Mouse (Mus musculus) megakaryocyte-erythroid progenitor cell, adult 5-6 weeks (primary cell): ENCODE measurements around the gene Acsf3. TPM values are rescaled to one million over a fixed set of nuclear protein-coding genes. Genes with fewer than 3 reads are reported as not detected.

ENCODE experiments used
- ATAC-seq: replicated peaks from 2 replicates; pipeline ENCODE4 v1.8.0; 2016; ENCODE audit warnings: mild to moderate bottlenecking, inconsistent platforms; ENCODE audit not compliant: severe bottlenecking, poor library complexity, low FRiP score, low TSS enrichment
- total RNA-seq, 2 experiments: library from RNA; stranded (forward) in 1 of 2; stranded (reverse) in 1 of 2; fragments of 200-1000, 215-1000 nt in 1 of 2; fragments of >200 nt in 1 of 2; fragmentation: Nextera tagmentation in 1 of 2; gene quantifications; 2 replicates each; pipeline ENCODE4 v1.2.3; 2014 to 2017

Acsf3 gene
- total RNA-seq, 2 experiments from 2014 or later, result 9.5 to 14.7 TPM

DNA sequence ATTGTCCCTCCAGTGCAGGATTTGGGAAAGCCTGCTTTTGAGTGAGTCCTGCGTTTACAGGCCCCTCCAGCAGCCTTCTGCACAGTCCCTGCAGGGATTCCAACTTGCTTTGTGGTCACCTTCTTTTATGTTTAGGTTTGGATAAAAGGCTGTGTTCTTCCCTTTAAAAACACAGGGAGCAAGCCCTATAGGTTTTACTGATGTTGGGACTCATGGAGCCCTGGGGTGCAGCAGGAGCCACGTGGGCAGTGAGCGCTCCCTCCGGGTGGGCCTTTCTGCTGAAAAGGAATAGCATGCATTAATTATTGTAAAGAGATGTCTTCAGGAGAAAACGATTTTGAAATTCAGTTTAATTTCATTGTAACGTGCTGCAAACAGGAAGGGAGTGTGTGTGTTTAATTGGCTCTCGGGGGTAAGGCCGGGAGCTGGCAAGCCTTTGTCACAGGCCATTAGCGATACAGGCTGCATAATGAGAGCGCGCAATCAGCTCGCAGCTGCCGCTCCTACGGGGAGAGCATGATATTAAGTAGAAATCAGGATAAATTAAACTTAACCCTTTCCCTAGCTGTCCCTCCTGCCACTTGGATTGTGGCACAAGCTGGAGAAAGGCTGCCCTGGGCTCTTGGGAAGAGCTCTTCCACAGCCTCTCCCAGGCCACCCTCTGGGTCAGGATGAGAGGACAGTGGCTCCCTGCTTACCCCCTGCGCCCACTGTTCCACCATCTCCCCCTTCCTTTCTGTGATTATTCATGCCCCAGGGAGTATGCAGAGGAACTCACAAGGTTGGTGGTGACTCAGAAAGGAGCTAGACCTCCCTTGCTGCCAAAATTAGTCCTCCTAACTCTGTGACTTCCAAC is 28.8 kb downstream of the Acsf3 start:
- ATAC-seq, result no peak

DNA sequence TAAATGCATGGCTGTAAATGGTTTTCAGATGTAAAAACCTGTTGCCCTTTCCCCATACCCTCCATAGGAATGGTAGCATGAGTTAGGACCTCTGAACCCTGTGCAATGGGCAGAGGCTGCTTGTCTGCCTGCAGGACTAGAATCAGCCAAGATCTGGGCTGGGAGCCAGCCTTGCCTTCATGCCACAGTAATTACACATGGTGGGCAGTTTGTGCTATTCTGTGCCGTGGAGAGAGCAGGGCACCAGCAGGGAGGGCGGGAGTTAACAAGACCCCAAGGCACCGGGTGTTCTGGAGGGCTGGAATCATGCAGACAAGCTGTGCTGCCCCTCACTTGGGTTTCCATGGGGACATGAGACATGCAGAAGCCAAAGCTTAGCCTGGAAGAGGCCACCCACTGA is 30.1 kb downstream of the Acsf3 start:
- 0 out of 2 replicates have a peak, but pooled peaks have one; percentile 23 for ATAC-seq

DNA sequence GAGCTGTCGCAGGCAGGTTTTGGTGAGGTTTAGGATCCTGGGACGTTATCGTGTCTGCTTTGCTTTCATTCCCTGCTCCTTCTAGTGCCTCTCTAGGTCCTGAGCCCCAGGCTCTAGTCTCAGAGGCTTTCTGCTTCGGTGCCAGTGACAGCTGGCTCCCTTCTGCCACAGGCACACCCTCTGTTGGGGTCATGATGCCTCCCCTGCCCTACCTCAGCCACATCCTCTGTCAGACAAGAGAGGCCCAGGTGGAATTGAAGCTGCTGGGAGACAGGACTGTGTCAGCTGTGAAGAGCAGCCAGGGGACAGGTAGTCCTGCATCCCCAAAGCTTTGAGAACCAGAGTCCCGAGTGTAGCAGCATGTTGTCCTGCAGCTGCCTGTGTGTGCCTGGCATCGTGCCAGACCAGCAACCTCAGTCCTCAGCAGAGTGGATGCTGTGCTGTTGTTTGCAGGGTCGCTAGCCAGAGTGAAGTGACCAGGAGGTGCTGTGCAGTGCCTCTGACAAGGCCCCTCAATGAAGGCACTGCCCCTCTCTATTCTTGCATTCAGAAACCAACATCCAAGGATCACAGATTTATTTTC is 31.8 kb downstream of the Acsf3 start:
- ATAC-seq, result no peak

- ATAC-seq, result peak; percentile 22; the same call in 1 of the 2 replicates
These were observed 32.6 kb downstream of the Acsf3 start for GRCm38 (mm10) chr8:122807907-122808306.

DNA sequence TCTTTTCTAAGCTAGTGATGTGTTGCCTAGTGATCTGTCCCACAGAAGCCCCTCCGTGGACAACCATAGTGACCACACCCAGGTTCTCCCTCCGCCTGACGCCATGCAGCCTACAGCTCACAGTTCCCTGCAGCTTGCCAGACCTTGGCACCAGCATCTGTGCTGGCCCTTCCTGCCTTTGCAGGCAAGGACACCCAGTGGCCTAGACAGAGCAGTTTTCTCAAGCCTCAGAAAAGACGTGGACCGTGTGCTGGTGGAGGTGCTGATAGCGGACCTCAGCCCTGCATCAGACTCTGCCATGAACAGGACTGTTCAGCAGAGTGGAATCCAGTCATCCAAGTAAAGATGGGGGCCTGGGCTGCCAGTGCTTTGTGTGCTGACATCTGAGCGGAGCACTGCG is 35.1 kb downstream of the Acsf3 start:
- no peak for ATAC-seq

DNA sequence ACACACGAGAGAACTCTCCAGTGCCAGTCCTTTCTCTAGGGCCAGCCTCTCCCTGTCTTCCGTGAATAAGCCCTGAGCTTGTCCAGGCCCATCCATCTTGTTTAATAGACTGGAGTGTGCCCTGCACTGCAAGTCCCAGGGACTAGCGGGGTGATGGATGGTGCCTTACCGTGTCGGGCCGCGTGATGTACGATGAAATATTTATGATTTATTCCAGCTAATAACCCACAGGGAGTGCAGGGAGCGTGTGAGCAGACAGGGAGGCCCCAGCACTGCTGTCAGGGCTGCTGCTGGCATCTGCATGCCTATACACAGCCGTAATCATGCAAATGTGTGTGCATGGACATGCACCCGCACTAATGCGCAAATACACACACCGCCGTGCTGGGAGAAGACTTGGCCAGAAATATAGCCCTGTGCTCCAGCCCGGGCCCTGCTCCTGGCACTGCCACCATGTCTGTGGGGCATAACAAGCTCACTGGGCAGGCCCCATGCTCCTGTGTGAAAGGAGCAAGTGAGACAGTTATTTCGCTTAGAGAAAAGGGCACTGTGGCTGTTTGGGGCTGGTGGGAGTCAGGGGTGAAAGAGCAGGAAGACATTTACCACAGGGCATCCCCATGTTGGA is 36.7 kb downstream of the Acsf3 start:
- no peak for ATAC-seq

GRCm38 (mm10) chr8:122812610-122813250 is 37.4 kb downstream of the Acsf3 start:
- no peak for ATAC-seq

DNA sequence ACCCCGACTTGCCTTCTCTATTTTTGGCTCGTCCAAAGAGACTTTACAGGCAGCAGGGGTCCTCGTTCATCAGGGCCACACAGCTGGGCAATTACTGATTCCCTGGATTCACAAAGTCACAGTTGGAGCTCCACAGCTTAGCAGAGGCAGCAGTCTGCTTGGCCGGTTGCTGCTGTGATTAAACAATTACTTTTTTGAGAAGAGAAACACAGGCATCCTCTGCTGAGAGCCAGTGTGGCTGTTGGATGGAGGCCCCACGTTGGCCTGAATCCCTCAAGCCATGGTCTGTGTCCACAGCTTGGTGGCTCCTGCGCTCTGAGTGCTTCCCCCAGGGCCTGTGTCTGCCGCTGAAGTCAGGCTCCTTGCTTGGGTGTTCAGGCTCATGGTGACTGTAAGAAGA is 39.3 kb downstream of the Acsf3 start:
- no peak for ATAC-seq

GRCm38 (mm10) chr8:122816965-122817364 is 41.7 kb downstream of the Acsf3 start:
- ATAC-seq, result no peak

DNA sequence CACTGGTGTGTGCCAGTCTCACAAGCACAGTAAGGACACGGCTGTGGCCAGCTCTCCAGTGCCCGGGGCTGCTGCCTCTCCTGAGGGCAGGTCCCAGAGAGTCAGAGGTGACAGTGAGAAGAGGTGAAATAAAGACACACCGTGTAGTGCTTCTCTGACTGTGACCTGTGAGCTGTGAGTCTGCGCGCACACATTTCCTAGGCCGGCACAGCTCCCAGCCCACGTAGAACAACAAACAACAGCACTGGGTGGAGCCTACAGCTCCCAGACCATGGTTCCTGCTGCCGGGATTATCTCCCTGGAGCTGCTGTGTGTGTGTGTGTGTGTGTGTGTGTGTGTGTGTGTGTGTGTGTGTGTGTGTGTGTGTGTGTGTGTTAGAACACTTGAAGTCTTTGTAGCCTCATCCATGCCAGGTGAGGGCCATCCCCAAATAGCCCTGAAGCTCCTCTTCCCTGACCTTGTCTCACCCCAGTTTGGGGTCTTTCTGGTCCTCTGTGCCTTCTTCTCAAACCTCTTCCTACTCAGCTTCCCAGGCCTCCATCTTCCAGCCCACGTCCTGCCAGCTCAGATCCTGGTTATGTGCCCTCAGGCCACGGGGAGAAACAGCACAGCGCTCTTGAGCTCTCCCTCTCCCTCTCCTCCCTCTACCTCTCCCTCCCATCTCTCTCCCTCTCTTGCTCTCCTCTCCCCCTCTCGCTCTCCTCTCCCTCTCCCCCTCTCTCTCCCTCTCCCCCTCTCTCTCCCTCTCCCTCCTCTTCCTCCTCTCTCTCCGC is 42.6 kb downstream of the Acsf3 start:
- no peak for ATAC-seq

DNA sequence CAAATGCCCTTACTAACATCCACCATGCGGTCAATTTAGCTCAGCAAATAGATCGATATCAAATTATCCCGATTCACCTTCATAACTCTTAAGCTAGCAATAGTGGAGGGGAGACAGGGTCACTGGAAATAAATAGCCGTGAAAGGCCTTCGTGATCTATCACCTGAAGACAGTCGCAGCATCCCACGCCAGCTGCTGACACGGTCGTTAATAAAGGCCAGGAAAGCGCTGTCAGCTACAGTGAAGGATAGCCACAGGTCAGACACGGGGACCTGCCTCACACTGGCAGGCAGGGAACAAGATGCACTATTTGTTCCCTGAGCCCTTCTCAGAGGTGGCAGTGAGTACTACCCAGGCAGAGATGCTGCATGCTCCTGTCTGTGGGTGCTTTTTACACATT is 44.5 kb downstream of the Acsf3 start:
- ATAC-seq, result no peak

DNA sequence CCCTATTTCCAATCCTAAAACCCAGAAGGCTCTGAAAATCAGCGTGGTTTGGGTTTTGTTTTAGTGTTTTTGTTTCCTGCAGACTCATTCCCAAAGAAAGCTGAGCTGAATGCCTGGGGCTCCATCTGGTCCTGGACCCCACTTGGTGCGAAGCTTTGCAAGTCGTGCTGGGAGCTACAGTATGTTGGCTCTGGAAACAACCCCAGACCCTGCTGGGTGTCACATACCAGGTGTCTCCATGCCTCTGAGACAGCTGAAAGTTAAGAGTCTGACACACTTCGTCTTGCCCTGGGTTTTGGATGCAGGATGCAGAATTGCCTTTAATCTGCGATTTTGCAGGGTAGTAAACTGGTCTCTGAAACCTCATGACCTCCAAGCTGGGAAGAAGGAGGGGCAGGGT is 49.3 kb downstream of the Acsf3 start:
- ATAC-seq, result no peak

GRCm38 (mm10) chr8:122824986-122825385 is 49.7 kb downstream of the Acsf3 start:
- ATAC-seq, result no peak

GRCm38 (mm10) chr8:122825408-122825807 is 50.1 kb downstream of the Acsf3 start:
- ATAC-seq, result no peak

- ATAC-seq, result no peak
These were observed 54.1 kb downstream of the Acsf3 start for GRCm38 (mm10) chr8:122829396-122829795.

DNA sequence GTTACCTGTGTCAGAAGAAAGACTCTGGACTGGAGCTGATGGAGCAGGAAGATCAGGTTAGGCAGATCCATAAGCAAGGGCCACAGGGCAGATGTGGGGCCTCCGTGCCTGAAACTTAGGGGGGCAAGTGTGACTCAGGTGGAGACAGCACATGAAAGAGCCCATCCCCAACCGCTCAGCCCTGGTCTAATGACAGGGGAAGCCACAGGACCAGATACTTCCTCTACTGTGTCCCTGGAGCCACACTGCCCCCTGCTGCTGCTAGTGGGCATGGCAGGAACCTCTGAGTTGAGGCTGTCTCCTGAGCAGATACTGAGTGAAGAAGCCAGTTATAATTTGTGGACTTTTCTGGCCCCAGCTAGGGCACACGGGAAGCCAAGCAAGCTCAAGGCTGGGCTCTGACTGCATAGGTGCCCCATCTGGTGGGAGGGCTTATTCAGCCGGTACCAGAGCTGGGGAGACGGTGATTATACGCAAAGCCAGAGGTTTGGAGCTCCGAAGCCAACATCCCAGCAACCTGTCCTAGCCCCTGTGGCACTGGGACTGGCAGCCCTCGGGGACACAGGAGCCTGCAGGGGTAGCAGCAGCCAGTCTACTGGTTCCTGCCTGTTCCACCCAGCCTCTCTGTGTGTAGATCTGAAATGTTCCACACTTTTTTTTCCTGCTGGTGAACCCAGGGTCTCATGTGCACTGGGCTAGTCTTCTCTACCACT is 55.2 kb downstream of the Acsf3 start:
- peak; percentile 76 for ATAC-seq

GRCm38 (mm10) chr8:122834416-122834815 is 59.1 kb downstream of the Acsf3 start:
- ATAC-seq, result no peak

GRCm38 (mm10) chr8:122834971-122835370 is 59.7 kb downstream of the Acsf3 start:
- peak; percentile 68 for ATAC-seq

- ATAC-seq, result no peak
These were observed 60.9 kb downstream of the Acsf3 start for GRCm38 (mm10) chr8:122836199-122836598.
